Mouse (Mus musculus) forebrain, embryonic 14.5 days (tissue): Measurements from ENCODE around the gene Gga1. TPM values are rescaled to one million over a fixed set of nuclear protein-coding genes. Genes with fewer than 3 reads are reported as not detected.
"Not testable (repeated sequence)": the region's sequence is repeated elsewhere in the genome, so short reads cannot be mapped to it uniquely, and the experiment has no call there.

Source experiments
- ATAC-seq: fragments of 200-750 bp; cut with Nextera tagmentation; 2 replicates; pipeline ENCODE4 v1.8.0; 2017; ENCODE audit warnings: mild to moderate bottlenecking, moderate library complexity
- DNase-seq: peaks from one replicate; pipeline ENCODE4 v3.0.0-alpha.2; 2015; ENCODE audit warnings: low spot score
- H3K27ac ChIP-seq: fragments of 300-500 bp; sonication (generic); 2 replicates; pipeline ENCODE4 v1.5.1; 2014; ENCODE audit warnings: low read depth, mild to moderate bottlenecking, control low read depth, low read length, moderate library complexity
- H3K27me3 ChIP-seq: fragments of 300-500 bp; sonication (generic); replicated peaks from 2 replicates; pipeline ENCODE4 v1.6.1; 2014; ENCODE audit warnings: low read length, control low read depth, mixed read lengths; ENCODE audit not compliant: control insufficient read depth, insufficient read depth
- H3K36me3 ChIP-seq: fragments of 300-500 bp; sonication (generic); 2 replicates; pipeline ENCODE4 v1.6.1; 2014; ENCODE audit warnings: low read length, control low read depth; ENCODE audit not compliant: control insufficient read depth, insufficient read depth
- H3K4me1 ChIP-seq: fragments of 300-500 bp; sonication (generic); 2 replicates; pipeline ENCODE4 v1.6.1; 2014; ENCODE audit warnings: antibody characterized with exemption, low read length, control low read depth; ENCODE audit not compliant: control insufficient read depth, insufficient read depth
- H3K4me2 ChIP-seq: fragments of 300-500 bp; sonication (generic); 2 replicates; pipeline ENCODE4 v1.6.1; 2014; ENCODE audit warnings: mild to moderate bottlenecking, control low read depth, low read length
- H3K4me3 ChIP-seq: fragments of 300-500 bp; sonication (generic); 2 replicates; pipeline ENCODE4 v1.5.1; 2014; ENCODE audit warnings: low read depth, low read length, control low read depth
- H3K9ac ChIP-seq: fragments of 300-500 bp; sonication (generic); 2 replicates; pipeline ENCODE4 v1.6.1; 2014; ENCODE audit warnings: mild to moderate bottlenecking, low read length, control low read depth, moderate library complexity
- H3K9me3 ChIP-seq: fragments of 300-500 bp; sonication (generic); replicated peaks from 2 replicates; pipeline ENCODE4 v1.6.1; 2016; ENCODE audit warnings: low read length, control low read depth, mixed read lengths; ENCODE audit not compliant: control insufficient read depth
- WGBS: fragments of 180-500 bp; shearing (Covaris S2); extraction: QIAGEN DNeasy Blood & Tissue Kit; methylation state at CpG from one replicate; pipeline ENCODE4 v1.1.7; 2014; 5-methylcytosine and 5-hydroxymethylcytosine counted together
- polyA plus RNA-seq: library from polyadenylated mRNA; unstranded; fragments of >200 nt; fragmentation: Nextera tagmentation; extraction: Ambion mirVana; gene quantifications from 2 replicates; pipeline ENCODE4 v1.2.1, GENCODE M21; 2014

Gga1 gene
- polyA plus RNA-seq, 1 experiment from 2014 or later, result 34.8 TPM

DNA sequence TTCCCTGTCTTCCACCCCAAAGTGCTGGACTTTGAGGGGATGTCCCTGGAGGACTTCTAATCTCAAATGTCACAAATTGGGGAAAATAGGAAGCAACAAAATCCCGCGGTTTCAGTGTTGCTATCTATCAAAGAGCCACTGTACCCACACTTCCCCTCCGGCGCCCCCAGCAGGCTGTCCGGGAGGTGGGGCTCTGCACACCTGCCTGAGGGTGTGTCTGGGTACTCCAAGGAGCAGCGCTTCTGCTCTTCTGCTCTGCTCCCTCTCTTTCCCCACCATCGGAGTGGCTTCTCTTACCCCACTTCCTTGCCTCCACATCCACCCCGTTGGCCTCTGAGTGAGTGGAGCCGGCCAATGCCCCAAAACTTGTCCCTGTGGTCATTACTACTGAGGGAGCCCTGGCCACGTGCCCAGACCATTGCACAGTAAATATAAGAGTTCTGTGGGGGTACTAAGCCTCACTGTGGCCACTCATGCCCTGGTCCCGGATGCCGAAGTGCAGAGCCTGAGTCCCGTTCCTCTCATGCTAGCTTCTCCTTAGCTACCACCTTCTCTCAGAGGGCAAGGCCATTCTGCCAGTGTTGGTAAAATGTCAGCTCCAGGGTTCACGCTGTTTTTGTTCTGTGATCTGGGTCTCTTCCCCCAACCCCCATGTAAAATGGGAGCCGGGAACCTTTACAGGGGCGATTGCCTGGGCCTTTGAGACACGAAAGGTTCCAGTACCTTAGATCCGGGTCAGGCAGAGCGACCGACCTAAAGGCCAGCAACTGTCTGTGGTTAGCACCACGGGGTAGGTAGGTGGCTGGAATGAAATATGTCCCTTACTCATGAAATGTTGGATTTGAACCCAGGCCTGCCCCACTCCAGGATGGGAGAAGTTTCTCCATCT is 33.2 kb upstream of the Gga1 start:
- peak overlapping the region; percentile 39 for H3K4me3 ChIP-seq
- WGBS, result 47% methylated on average over 21 of the region's 21 CpGs
- no peak overlapping the region; the same call in 1 of the 2 replicates for H3K27ac ChIP-seq
- H3K4me1 ChIP-seq, result peaks cover 14% of the 10 kb centered on the region; the same call in 1 of the 2 replicates
- DNase-seq (no peak), ATAC-seq (no peak)
- H3K36me3 ChIP-seq, result no peaks in the 10 kb centered on the region
- 0 out of 2 replicates have a peak overlapping the region, but pooled peaks have one; percentile 62 for H3K9ac ChIP-seq
- H3K4me2 ChIP-seq, result peak overlapping the region; percentile 79; the same call in 1 of the 2 replicates
- no peaks in the 10 kb centered on the region for H3K9me3 ChIP-seq
- peaks cover 33% of the 10 kb centered on the region for H3K27me3 ChIP-seq

DNA sequence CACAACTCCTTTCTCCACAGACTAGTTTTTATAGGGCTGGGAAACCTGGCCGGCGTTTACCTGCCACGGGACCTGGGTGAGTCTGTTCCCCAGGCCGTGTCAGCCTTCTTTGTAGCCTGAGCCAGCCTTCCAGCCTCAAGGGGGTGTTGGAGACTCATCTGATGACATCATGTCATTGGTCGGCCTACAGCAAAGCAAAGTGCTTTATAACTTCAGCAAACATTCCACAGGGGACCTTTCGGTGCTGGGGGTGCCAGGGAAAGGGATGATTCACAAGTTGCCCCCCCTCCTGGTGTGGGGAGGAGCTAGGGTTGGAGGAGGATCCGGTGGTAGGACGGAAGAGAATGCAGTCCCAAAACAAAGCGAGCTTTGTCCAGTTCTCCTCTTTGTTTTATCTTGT is 32.2 kb upstream of the Gga1 start:
- Histone ChIP-seq H3K27ac (no peak overlapping the region), H3K9ac (0 out of 2 replicates have a peak overlapping the region, but pooled peaks have one; percentile 8), H3K27me3 (peaks cover 33% of the 10 kb centered on the region), H3K36me3 (no peaks in the 10 kb centered on the region), H3K9me3 (no peaks in the 10 kb centered on the region), H3K4me1 (peaks cover 10% of the 10 kb centered on the region; the same call in 1 of the 2 replicates), H3K4me2 (no peak overlapping the region), H3K4me3 (no peak overlapping the region)
- DNase-seq, result no peak
- 37% methylated on average over 9 of the region's 9 CpGs for WGBS
- ATAC-seq, result no peak

DNA sequence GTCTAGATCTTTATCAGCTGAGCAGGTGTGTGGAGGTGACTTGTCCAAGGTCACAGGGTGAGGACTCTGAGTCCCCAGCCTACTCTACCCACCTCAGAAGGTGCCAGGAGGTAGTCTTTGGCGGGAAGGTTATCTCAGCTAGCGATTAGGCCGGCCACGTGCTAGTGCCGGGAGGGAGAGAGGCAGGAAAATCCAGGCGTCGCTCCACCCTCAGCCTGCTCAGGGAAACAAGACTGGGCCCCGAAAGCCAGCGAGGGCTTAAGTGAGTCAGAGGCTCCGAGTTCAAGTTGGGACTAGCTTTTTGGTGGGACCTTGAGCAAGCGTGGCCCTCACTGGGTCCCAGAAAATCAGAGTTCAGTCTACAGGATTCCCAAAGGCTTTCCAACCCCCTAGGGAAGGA is 31.7 kb upstream of the Gga1 start:
- no peak overlapping the region for H3K27ac ChIP-seq
- no peak for ATAC-seq

GRCm38 (mm10) chr15:78845867-78846266 is 31.1 kb upstream of the Gga1 start:
- WGBS, result 88% methylated on average over 8 of the region's 8 CpGs
- Histone ChIP-seq H3K4me1 (peaks cover 10% of the 10 kb centered on the region; the same call in 1 of the 2 replicates), H3K9ac (no peak overlapping the region), H3K27me3 (peaks cover 31% of the 10 kb centered on the region), H3K27ac (no peak overlapping the region), H3K4me3 (no peak overlapping the region), H3K4me2 (no peak overlapping the region), H3K9me3 (no peaks in the 10 kb centered on the region), H3K36me3 (no peaks in the 10 kb centered on the region)
- no peak for DNase-seq
- no peak for ATAC-seq

More for the DNA sequence above, 31.7 kb upstream of the Gga1 start:
- no peaks in the 10 kb centered on the region for H3K36me3 ChIP-seq
- H3K4me3 ChIP-seq, result no peak overlapping the region
- 74% methylated on average over 11 of the region's 11 CpGs for WGBS
- no peaks in the 10 kb centered on the region for H3K9me3 ChIP-seq
- DNase-seq, result no peak
- H3K4me2 ChIP-seq, result no peak overlapping the region
- H3K4me1 ChIP-seq, result peaks cover 10% of the 10 kb centered on the region; the same call in 1 of the 2 replicates
- peaks cover 33% of the 10 kb centered on the region for H3K27me3 ChIP-seq
- H3K9ac ChIP-seq, result no peak overlapping the region

GRCm38 (mm10) chr15:78846352-78846751 is 30.6 kb upstream of the Gga1 start:
- Histone ChIP-seq H3K9ac (no peak overlapping the region), H3K4me3 (no peak overlapping the region), H3K4me1 (peaks cover 10% of the 10 kb centered on the region; the same call in 1 of the 2 replicates), H3K27me3 (peaks cover 26% of the 10 kb centered on the region), H3K27ac (no peak overlapping the region), H3K36me3 (no peaks in the 10 kb centered on the region), H3K4me2 (no peak overlapping the region), H3K9me3 (no peaks in the 10 kb centered on the region)
- DNase-seq (no peak), ATAC-seq (no peak)
- 70% methylated on average over 8 of the region's 8 CpGs for WGBS

GRCm38 (mm10) chr15:78846805-78847204 is 30.2 kb upstream of the Gga1 start:
- H3K4me3 ChIP-seq, ATAC-seq, DNase-seq, H3K36me3 ChIP-seq, H3K9me3 ChIP-seq, H3K9ac ChIP-seq, H3K27ac ChIP-seq, H3K4me1 ChIP-seq, H3K4me2 ChIP-seq: not testable (repeated sequence)
- 88% methylated on average over 7 of the region's 7 CpGs for WGBS
- peaks cover 25% of the 10 kb centered on the region for H3K27me3 ChIP-seq

- Histone ChIP-seq H3K9ac (no peak overlapping the region), H3K36me3 (no peaks in the 10 kb centered on the region), H3K27me3 (peaks cover 15% of the 10 kb centered on the region), H3K9me3 (no peaks in the 10 kb centered on the region), H3K27ac (no peak overlapping the region), H3K4me3 (no peak overlapping the region), H3K4me2 (no peak overlapping the region), H3K4me1 (no peaks in the 10 kb centered on the region)
- peak; percentile 78 for DNase-seq
- 27% methylated on average over 5 of the region's 5 CpGs for WGBS
- no peak for ATAC-seq
Observed at GRCm38 (mm10) chr15:78848467-78848866, 28.5 kb upstream of the Gga1 start.

DNA sequence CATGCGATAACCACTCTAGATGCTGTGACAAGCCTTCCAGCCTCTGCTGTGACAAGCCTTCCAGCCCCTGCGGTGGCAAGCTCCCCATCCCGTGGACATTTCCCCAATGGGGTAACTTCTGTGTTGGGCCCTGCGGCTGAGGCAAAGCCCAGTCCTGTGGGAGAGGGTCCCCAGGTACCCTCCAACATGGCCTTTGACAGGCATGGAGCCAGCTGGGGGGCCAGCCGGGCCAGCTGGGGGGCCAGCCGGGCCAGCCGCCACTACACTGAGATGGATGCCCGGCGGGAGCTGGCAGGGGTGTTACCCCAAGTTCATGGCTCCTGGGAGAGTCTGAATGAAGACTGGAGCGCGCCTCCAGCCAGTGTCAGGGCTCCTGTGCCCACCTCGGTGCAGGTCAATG is 27.5 kb upstream of the Gga1 start:
- Histone ChIP-seq H3K36me3 (no peaks in the 10 kb centered on the region), H3K9me3 (no peaks in the 10 kb centered on the region), H3K9ac (no peak overlapping the region; the same call in 1 of the 2 replicates), H3K27ac (no peak overlapping the region), H3K27me3 (peaks cover 4% of the 10 kb centered on the region), H3K4me3 (no peak overlapping the region), H3K4me1 (no peaks in the 10 kb centered on the region), H3K4me2 (no peak overlapping the region)
- WGBS, result 89% methylated on average over 12 of the region's 12 CpGs
- DNase-seq (no peak), ATAC-seq (no peak)
